Comparison of ENCODE assay signal across 8 mouse cellular contexts in the genomic region with DNA sequence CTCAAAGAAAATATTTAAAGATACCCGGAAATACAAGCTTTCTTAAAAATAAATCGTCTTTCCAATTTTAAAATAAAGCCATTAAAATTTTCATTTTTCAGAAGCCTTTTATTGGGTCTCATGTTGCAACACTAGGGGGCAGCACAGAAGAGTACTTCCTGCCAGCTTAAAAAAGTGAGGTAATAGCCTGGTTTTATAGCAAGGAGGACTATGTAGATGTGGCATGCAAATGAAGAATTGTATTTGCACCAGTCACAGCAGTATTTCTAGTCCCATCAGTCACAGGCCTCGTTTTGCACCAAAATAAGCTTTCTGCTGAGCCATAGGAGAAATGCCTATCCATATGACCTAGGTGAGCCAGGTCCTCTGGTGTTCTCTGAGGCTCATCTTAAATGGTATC. TPM values are rescaled to one million over a fixed set of nuclear protein-coding genes. Genes with fewer than 3 reads are reported as not detected.
DNase-seq lines count a peak whose midpoint lies in the region; ATAC-seq and TF ChIP-seq lines count a peak whose summit lies in the region.

No protein-coding gene starts in this region.

- H3K79me2 ChIP-seq in C2C12 (ENCODE audit: control insufficient read depth, insufficient read depth): peaks cover 20% of the 10 kb centered on the region

- H3K27me3 ChIP-seq in kidney, embryonic 15.5 days: 0 out of 2 replicates have a peak, but pooled peaks cover 2% of the 10 kb centered on the region
- no peaks in the 10 kb centered on the region for H3K27me3 ChIP-seq in C2C12 (ENCODE audit: control insufficient read depth, insufficient read depth, insufficient read length)

- no peaks in the 10 kb centered on the region for H3K36me3 ChIP-seq in kidney, embryonic 15.5 days
- H3K36me3 ChIP-seq in C2C12 (ENCODE audit: control insufficient read depth, insufficient read depth): no peaks in the 10 kb centered on the region

- TF ChIP-seq CTCF in C2C12 (IDR thresholded peaks at IDR 0.05; ENCODE audit: control insufficient read depth, insufficient read depth, insufficient read length): no peak

- H3K79me3 ChIP-seq in C2C12 (ENCODE audit: low read depth): peaks cover 15% of the 10 kb centered on the region

- no peak overlapping the region for H3ac ChIP-seq in C2C12 (ENCODE audit: control insufficient read depth, insufficient read length, low read depth)

- no peak for ATAC-seq in kidney, embryonic 15.5 days (replicated peaks; ENCODE audit: low FRiP score)

- peaks cover 14% of the 10 kb centered on the region for H3K4me1 ChIP-seq in kidney, embryonic 15.5 days

- peak; percentile 12 for DNase-seq in kidney, adult 18-20 months
- peak; percentile 79 for DNase-seq in 3T3-L1 (ENCODE audit: low read depth, low spot score)
- DNase-seq in cerebellum, postnatal 14 days: peak; percentile 43 to 72
- DNase-seq in lung, postnatal 10 days: peak; percentile 56
- no peak for DNase-seq in frontal cortex, postnatal 10 days (ENCODE audit: low spot score in 2 of 2)
- no peak for DNase-seq in ovary, postnatal 10 days (ENCODE audit: low spot score)

- no peak overlapping the region for H3K27ac ChIP-seq in kidney, embryonic 15.5 days

- WGBS in kidney, embryonic 15.5 days: 64% methylated on average over 3 of the region's 3 CpGs

- no peaks in the 10 kb centered on the region for H3K9me3 ChIP-seq in kidney, embryonic 15.5 days (replicated peaks)

- H3K4me2 ChIP-seq in kidney, embryonic 15.5 days: no peak overlapping the region

- H3K4me3 ChIP-seq in kidney, embryonic 15.5 days (replicated peaks): no peak overlapping the region
- no peak overlapping the region for H3K4me3 ChIP-seq in C2C12 (ENCODE audit: insufficient read depth, poor library complexity, severe bottlenecking)

- no peak overlapping the region for H3K9ac ChIP-seq in kidney, embryonic 15.5 days

TF ChIP-seq in C2C12, 6 proteins besides CTCF, POLR2A, EP300 and RAD21:
- TF ChIP-seq USF1 (IDR thresholded peaks at IDR 0.05; ENCODE audit: low read depth): no peak
- peak; percentile 44 for TF ChIP-seq CEBPB (IDR thresholded peaks at IDR 0.05; ENCODE audit: low read depth)

RNA-seq across cellular contexts. Expression of gene Stil, which starts 2.9 kb away (rescaled TPM):
- polyA plus RNA-seq in kidney, embryonic 15.5 days (2015; fragmentation: Nextera tagmentation; extraction: Ambion mirVana): 12.5 and 13.1 TPM in 2 replicates
- polyA plus RNA-seq in C2C12 (2012; fragmentation: generic; extraction: Trizol): 3.5 TPM

RNA-seq across cellular contexts. Expression of gene Cmpk1, which starts 10.0 kb away (rescaled TPM):
- polyA plus RNA-seq in kidney, embryonic 15.5 days (2015; fragmentation: Nextera tagmentation; extraction: Ambion mirVana): 91.9 and 101 TPM in 2 replicates
- 28.6 TPM for polyA plus RNA-seq in C2C12 (2012; fragmentation: generic; extraction: Trizol)

RNA-seq across cellular contexts. Expression of gene Tal1, which starts 59.2 kb away (rescaled TPM):
- 1.1 and 1.4 TPM in 2 replicates for polyA plus RNA-seq in kidney, embryonic 15.5 days (2015; fragmentation: Nextera tagmentation; extraction: Ambion mirVana)
- polyA plus RNA-seq in C2C12 (2012; fragmentation: generic; extraction: Trizol): 0.04 TPM

Comparison
In these comparisons a context has a peak if more than half of its experiments do, and no peak if none do; other contexts are left out.
1. DNase-seq: peak in kidney, adult 18-20 months (single experiment), 3T3-L1 (single experiment), cerebellum, postnatal 14 days (2 of 2) and lung, postnatal 10 days (single experiment); none in frontal cortex, postnatal 10 days (0 of 2) and ovary, postnatal 10 days (single experiment).